Mouse (Mus musculus): ENCODE data around the gene Cyld.

Gene Cyld

GRCm38 (mm10) chr8:88686226-88686905 lies 10.5 kb upstream of the Cyld start:
- in situ Hi-C loops (cut with MboI; ENCODE audit: low sequenced_read_pairs), result no loop called here

GRCm38 (mm10) chr8:88686906-88687235 lies 10.0 kb upstream of the Cyld start:
- in situ Hi-C loops (cut with MboI; ENCODE audit: low sequenced_read_pairs), result no loop called here

- in situ Hi-C loops (cut with MboI; ENCODE audit: low sequenced_read_pairs), result no loop called here
Measured at GRCm38 (mm10) chr8:88689151-88689550, 7.7 kb upstream of the Cyld start.

GRCm38 (mm10) chr8:88689891-88690290 lies 6.9 kb upstream of the Cyld start:
- in situ Hi-C loops (cut with MboI; ENCODE audit: low sequenced_read_pairs), result no loop called here

GRCm38 (mm10) chr8:88691342-88691948 lies 5.4 kb upstream of the Cyld start:
- in situ Hi-C loops (cut with MboI; ENCODE audit: low sequenced_read_pairs), result no loop called here

- in situ Hi-C loops (cut with MboI; ENCODE audit: low sequenced_read_pairs), result no loop called here
Measured at GRCm38 (mm10) chr8:88691961-88692360, 4.9 kb upstream of the Cyld start.

GRCm38 (mm10) chr8:88692866-88693265 lies 4.0 kb upstream of the Cyld start:
- in situ Hi-C loops (cut with MboI; ENCODE audit: low sequenced_read_pairs), result no loop called here

GRCm38 (mm10) chr8:88693376-88693775 lies 3.5 kb upstream of the Cyld start:
- in situ Hi-C loops (cut with MboI; ENCODE audit: low sequenced_read_pairs), result no loop called here

GRCm38 (mm10) chr8:88694291-88694690 lies 2.5 kb upstream of the Cyld start:
- in situ Hi-C loops (cut with MboI; ENCODE audit: low sequenced_read_pairs), result no loop called here

- in situ Hi-C loops (cut with MboI; ENCODE audit: low sequenced_read_pairs), result no loop called here
Measured at GRCm38 (mm10) chr8:88696228-88696627, 600 bp upstream of the Cyld start.

- in situ Hi-C loops (cut with MboI; ENCODE audit: low sequenced_read_pairs), result no loop called here
Measured at GRCm38 (mm10) chr8:88697642-88698031, 809 bp downstream of the Cyld start.

GRCm38 (mm10) chr8:88698048-88698447 lies 1.2 kb downstream of the Cyld start:
- in situ Hi-C loops (cut with MboI; ENCODE audit: low sequenced_read_pairs), result no loop called here

GRCm38 (mm10) chr8:88701611-88702010 lies 4.8 kb downstream of the Cyld start:
- in situ Hi-C loops (cut with MboI; ENCODE audit: low sequenced_read_pairs), result loop anchor here (5.0 to 25.0 kb wide), 2 partner anchors 69 to 339 kb away; partner anchors contain the start of gene Brd7

GRCm38 (mm10) chr8:88702816-88703215 lies 6.0 kb downstream of the Cyld start:
- in situ Hi-C loops (cut with MboI; ENCODE audit: low sequenced_read_pairs), result loop anchor here (5.0 to 25.0 kb wide), 2 partner anchors 71 to 341 kb away; partner anchors contain the start of gene Brd7

GRCm38 (mm10) chr8:88723256-88723963 lies 26.6 kb downstream of the Cyld start:
- in situ Hi-C loops (cut with MboI; ENCODE audit: low sequenced_read_pairs), result loop anchor here (25.0 kb wide), 1 partner anchor 361 kb away; the partner anchor contains the start of gene Brd7

GRCm38 (mm10) chr8:88755175-88755791 lies 58.5 kb downstream of the Cyld start:
- in situ Hi-C loops (cut with MboI; ENCODE audit: low sequenced_read_pairs), result no loop called here

GRCm38 (mm10) chr8:88761980-88762379 lies 65.2 kb downstream of the Cyld start:
- in situ Hi-C loops (cut with MboI; ENCODE audit: low sequenced_read_pairs), result no loop called here

GRCm38 (mm10) chr8:88771241-88771640 lies 74.4 kb downstream of the Cyld start:
- in situ Hi-C loops (cut with MboI; ENCODE audit: low sequenced_read_pairs), result no loop called here

- in situ Hi-C loops (cut with MboI; ENCODE audit: low sequenced_read_pairs), result no loop called here
Measured at GRCm38 (mm10) chr8:88774593-88775297, 77.9 kb downstream of the Cyld start.

GRCm38 (mm10) chr8:88775298-88775646 lies 78.4 kb downstream of the Cyld start:
- in situ Hi-C loops (cut with MboI; ENCODE audit: low sequenced_read_pairs), result no loop called here

GRCm38 (mm10) chr8:88780142-88780541 lies 83.3 kb downstream of the Cyld start:
- in situ Hi-C loops (cut with MboI; ENCODE audit: low sequenced_read_pairs), result no loop called here
